Mouse (Mus musculus): Measurements from ENCODE around the gene Epor.
A peak's percentile ranks its signal among the peaks of the same experiment; 100 is the strongest.

Epor gene

GRCm38 (mm10) chr9:21962416-21963059 is 768 bp downstream of the Epor start:
- no peak for DNase-seq (ENCODE audit: low spot score)

- no peak for DNase-seq (ENCODE audit: low spot score)
These were observed 1.3 kb downstream of the Epor start for GRCm38 (mm10) chr9:21962010-21962409.

GRCm38 (mm10) chr9:21961366-21961980 is 1.8 kb downstream of the Epor start:
- DNase-seq (ENCODE audit: low spot score), result no peak

GRCm38 (mm10) chr9:21960558-21961208 is 2.6 kb downstream of the Epor start:
- DNase-seq (ENCODE audit: low spot score), result no peak

GRCm38 (mm10) chr9:21960135-21960534 is 3.2 kb downstream of the Epor start:
- DNase-seq (ENCODE audit: low spot score), result no peak

- no peak for DNase-seq (ENCODE audit: low spot score)
These were observed 4.1 kb downstream of the Epor start for GRCm38 (mm10) chr9:21959244-21959643.

- no peak for DNase-seq (ENCODE audit: low spot score)
These were observed 4.9 kb downstream of the Epor start for GRCm38 (mm10) chr9:21958372-21958771.

- DNase-seq (ENCODE audit: low spot score), result peak; percentile 93
These were observed 7.6 kb downstream of the Epor start, which contains the start of gene Swsap1 for GRCm38 (mm10) chr9:21955570-21956281. Gene Swsap1, plus strand, starts transcription at chr9:21955755.

- DNase-seq (ENCODE audit: low spot score), result no peak
These were observed 8.1 kb downstream of the Epor start for GRCm38 (mm10) chr9:21955225-21955569.

- DNase-seq (ENCODE audit: low spot score), result no peak
These were observed 8.7 kb downstream of the Epor start for GRCm38 (mm10) chr9:21954635-21955034.

GRCm38 (mm10) chr9:21953600-21953999 is 9.7 kb downstream of the Epor start:
- DNase-seq (ENCODE audit: low spot score), result no peak

- no peak for DNase-seq (ENCODE audit: low spot score)
These were observed 11.3 kb downstream of the Epor start for GRCm38 (mm10) chr9:21951977-21952376.

- DNase-seq (ENCODE audit: low spot score), result no peak
These were observed 13.0 kb downstream of the Epor start for GRCm38 (mm10) chr9:21950322-21950721.

- no peak for DNase-seq (ENCODE audit: low spot score)
These were observed 14.5 kb downstream of the Epor start for GRCm38 (mm10) chr9:21948790-21949189.

GRCm38 (mm10) chr9:21948146-21948545 is 15.2 kb downstream of the Epor start:
- DNase-seq (ENCODE audit: low spot score), result no peak

- DNase-seq (ENCODE audit: low spot score), result no peak
These were observed 15.7 kb downstream of the Epor start for GRCm38 (mm10) chr9:21947540-21948130.

- no peak for DNase-seq (ENCODE audit: low spot score)
These were observed 19.0 kb downstream of the Epor start for GRCm38 (mm10) chr9:21944267-21944666.

- DNase-seq (ENCODE audit: low spot score), result no peak
These were observed 19.7 kb downstream of the Epor start for GRCm38 (mm10) chr9:21943638-21944037.

- DNase-seq (ENCODE audit: low spot score), result no peak
These were observed 20.3 kb downstream of the Epor start for GRCm38 (mm10) chr9:21943046-21943445.

GRCm38 (mm10) chr9:21938234-21938855 is 25.0 kb downstream of the Epor start:
- no peak for DNase-seq (ENCODE audit: low spot score)

- DNase-seq (ENCODE audit: low spot score), result no peak
These were observed 25.6 kb downstream of the Epor start for GRCm38 (mm10) chr9:21937711-21938175.

Data from urinary bladder, postnatal 10 days (tissue).